Mouse (Mus musculus) spleen, adult 2 months (tissue): ENCODE results near the gene Rab3il1.

Source experiments
- CTCF ChIP-seq: fragments of 200-500 bp; IDR thresholded peaks from 2 replicates; pipeline ENCODE4 v1.5.1; 2011; ENCODE audit warnings: mild to moderate bottlenecking, inconsistent platforms; ENCODE audit not compliant: insufficient read depth, insufficient read length, insufficient replicate concordance; ENCODE audit errors: extremely low read depth
- POLR2A ChIP-seq: fragments of 200-500 bp; IDR thresholded peaks from 2 replicates; pipeline ENCODE4 v1.6.1; 2011; ENCODE audit warnings: low read depth, low read length, inconsistent platforms

- TF ChIP-seq CTCF (no peak), POLR2A (no peak)
Measured at GRCm38 (mm10) chr19:9966096-9966867, 35.2 kb upstream of the Rab3il1 start.
